Mouse (Mus musculus): ENCODE measurements around the gene Pmp22.
A peak's percentile ranks its signal among the peaks of the same experiment; 100 is the strongest.

Pmp22 gene

DNA sequence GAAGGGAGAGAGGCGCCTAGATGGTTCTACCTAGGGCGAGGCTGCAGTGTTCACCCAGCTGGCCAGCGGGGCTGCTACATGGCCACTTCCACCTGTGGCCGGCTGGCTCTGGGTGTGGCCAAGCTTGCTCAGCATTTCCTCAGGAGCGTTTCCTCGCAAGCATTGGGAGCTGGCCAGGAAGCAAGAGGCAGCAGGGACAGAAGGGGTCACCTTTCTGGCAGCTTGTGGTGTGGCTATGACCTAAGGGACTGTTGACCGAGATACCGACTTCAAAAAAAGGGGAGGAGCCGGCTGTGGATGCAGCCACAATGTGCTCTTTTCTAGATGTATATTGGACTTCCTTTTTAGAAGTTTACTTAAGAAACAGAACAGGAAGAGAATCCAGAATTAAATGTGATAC, 593 bp downstream of the Pmp22 start:
- peak; percentile 69 to 84 for DNase-seq

DNA sequence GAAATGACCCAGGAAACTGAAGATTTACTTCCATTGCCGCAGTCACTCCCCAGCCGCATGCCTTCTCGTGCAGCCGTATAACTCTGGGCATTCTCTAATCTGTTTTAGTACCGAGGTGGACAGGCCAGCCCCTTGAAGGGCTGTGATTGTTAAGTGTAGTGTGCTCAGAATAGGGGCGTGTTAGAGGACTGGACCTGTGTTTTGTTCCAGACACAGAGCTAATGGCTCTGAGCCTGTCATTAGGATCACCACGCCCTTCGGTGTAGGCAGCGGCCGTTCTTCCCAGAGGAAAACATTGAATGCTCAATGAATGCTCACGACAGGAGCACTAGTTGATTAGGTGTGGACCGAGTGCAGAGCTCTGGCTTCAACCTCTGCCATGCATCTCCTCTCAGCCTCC, 1.1 kb downstream of the Pmp22 start:
- no peak for DNase-seq

- DNase-seq: peak; percentile 68 to 87
These were observed 1.7 kb downstream of the Pmp22 start for GRCm38 (mm10) chr11:63130497-63130896.

DNA sequence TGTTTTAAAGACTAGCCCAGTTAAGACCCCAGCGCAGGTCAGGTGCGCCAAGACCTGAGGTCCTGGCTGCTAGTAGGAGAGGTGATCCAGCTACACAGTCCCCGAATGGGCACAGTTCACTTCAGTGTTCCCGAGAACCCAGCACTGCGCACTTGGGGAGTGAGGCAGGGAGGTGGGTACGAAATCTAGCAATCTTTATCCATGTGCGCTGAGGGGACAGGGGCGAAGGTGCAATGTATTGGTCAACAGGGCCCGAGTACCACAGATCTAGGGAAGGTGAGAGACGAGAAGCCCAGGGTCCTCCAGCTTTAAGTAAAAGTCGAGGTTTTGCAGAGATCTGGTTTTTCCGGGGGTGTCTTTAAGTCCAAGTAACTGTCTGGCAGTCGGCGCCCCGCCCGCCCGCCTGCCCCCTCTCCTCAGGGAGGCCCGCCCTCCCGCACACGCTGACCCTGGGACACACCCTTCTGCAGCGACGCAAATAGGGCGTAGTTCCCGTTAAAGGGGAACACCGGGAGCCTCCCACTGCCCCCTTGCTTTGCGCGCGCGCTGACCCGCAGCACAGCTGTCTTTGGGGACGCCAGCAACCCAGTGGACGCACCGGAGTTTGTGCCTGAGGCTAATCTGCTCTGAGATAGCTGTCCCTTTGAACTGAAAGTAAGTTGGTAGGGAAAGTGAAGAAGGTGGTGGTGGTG, 2.4 kb downstream of the Pmp22 start:
- DNase-seq: peak; percentile 67 to 82

DNA sequence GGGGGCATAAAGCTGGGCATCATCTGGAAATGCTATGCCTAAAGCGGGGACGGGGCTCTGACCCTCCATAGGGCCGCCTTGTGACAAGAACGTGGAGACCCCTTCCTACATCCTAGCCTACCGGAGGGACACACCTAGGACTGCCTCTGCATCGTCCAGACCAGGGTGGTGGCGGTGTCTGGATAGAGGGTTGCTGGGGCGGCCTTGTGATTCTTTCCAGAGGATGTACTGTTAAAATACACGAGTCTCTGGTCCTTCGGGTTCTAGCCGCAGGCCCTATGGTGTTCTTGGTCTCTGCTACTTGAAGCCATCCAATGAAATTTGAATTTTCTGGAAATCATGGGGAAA, 2.9 kb downstream of the Pmp22 start:
- no peak for DNase-seq

DNA sequence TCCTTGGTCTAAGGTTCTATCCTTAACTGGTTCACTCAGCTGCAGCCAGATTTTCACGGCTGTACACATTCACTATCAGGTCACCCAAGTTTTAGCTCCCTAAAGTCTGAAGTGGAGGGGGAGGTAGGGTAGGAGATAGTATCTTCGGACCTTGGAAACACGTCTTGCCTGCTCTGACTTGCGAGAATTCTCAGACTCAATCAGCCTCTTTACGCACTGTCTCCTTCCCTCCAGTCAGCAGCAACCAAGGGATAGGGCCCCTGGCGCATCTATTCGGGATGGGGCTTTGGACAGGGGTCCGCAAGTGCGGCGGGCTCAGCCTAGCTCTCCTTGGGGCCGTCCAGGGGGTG, 3.3 kb downstream of the Pmp22 start:
- no peak for DNase-seq

DNA sequence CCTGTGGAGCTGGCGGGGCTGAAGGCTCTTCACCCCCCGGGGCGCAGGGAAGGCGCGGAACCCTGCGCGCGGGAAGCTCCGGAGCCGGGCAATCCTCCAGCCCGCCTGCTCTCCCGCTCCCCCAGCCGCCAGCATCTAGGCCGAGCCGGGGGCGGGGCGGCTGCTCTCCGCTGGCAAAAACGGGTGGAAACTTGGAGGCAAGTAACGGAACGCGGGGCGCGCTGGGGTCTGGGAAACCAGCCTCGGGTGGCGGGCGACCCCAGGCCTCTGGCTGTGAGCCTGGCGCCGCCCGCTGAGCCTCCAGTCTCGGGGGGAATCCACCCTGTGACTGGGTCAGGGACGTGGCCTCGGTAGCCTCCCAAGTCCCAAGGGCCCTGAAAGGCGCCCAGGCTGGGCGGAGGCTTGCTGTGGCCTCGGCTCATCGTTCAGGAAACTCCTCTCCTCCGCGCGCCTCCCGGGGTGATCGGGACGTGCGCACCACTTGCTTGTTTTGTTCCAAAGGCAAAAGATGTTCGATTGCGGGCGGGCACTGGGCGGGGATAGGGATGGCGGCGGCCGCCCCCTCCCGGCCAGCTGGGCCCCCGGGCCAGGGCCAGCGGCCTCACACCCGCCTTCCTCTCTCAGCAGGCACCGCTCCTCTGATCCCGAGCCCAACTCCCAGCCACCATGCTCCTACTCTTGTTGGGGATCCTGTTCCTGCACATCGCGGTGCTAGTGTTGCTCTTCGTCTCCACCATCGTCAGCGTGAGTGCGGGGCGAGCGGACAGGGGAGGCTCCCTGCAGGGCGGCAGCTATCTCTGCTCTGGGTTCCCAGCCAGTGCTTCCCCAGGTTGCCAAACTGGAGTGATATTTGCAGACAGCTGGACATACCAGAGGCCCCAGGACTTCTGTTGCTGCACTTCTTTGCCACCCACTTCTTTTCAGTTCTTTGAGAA, 4.0 kb downstream of the Pmp22 start:
- peak; percentile 75 to 89 for DNase-seq

- DNase-seq: no peak
These were observed 5.2 kb downstream of the Pmp22 start for GRCm38 (mm10) chr11:63134021-63134420.

GRCm38 (mm10) chr11:63134742-63135482, 6.1 kb downstream of the Pmp22 start:
- no peak for DNase-seq

GRCm38 (mm10) chr11:63135622-63136021, 6.8 kb downstream of the Pmp22 start:
- DNase-seq: peak; percentile 88 to 91

- DNase-seq: peak; percentile 75 to 88
These were observed 7.4 kb downstream of the Pmp22 start for GRCm38 (mm10) chr11:63136205-63136604.

DNA sequence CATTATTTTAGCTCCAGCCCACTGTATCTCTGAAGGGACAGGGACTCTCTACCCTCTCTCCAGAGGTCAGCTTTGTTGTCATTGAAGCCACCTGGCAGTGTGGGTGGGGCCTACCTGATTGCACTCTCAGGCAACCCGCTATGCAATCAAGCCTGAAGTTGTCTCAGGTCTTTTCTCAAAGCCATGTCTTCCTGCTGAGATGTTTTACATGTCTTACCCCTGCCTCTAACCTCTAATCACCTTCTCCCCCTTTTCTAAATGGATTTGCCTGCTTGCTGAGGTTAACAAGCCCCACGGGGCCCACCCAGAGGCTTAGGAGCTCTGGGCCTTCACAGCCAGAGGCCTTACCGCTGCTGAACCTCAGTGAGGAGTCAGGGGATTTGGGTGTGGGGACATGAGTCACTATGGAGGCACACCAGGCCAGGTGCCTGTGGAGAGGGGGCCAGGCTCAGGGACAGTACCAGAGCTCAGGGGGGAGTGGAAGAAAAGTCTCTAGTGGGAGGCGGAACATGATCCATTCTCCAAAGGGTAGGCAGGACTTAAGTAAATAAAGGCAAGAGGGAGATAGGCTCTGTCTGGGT, 8.1 kb downstream of the Pmp22 start:
- DNase-seq: no peak

- no peak for DNase-seq
These were observed 10.0 kb downstream of the Pmp22 start for GRCm38 (mm10) chr11:63138739-63139138.

GRCm38 (mm10) chr11:63142311-63142710, 13.5 kb downstream of the Pmp22 start:
- no peak for DNase-seq

GRCm38 (mm10) chr11:63142816-63143215, 14.0 kb downstream of the Pmp22 start:
- no peak for DNase-seq

GRCm38 (mm10) chr11:63143486-63143885, 14.7 kb downstream of the Pmp22 start:
- no peak for DNase-seq

GRCm38 (mm10) chr11:63146601-63147000, 17.8 kb downstream of the Pmp22 start:
- DNase-seq: no peak

- DNase-seq: no peak
These were observed 19.5 kb downstream of the Pmp22 start for GRCm38 (mm10) chr11:63148276-63148675.

- DNase-seq: no peak
These were observed 23.1 kb downstream of the Pmp22 start for GRCm38 (mm10) chr11:63151857-63152256.

DNA sequence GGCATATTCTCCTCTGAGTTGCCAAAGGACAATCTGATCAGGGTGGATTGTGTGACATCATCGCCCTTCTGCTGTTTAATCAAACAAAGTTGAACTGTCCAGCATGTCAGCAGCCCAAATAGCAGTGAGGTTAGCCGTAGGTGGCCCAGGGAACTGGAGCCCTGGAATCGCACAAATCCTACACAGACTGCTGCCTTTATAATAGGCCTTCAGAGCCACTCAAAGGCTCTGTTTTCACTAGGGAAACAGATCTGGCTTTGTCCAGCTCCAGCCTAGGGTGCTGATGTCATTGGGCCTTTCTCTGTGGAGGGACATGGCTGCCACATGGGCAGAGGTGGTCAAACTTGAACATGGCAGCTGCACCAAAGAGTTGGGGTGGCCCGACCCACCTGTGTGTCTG, 28.3 kb downstream of the Pmp22 start:
- DNase-seq: no peak

GRCm38 (mm10) chr11:63160926-63161325, 32.1 kb downstream of the Pmp22 start:
- no peak for DNase-seq

DNA sequence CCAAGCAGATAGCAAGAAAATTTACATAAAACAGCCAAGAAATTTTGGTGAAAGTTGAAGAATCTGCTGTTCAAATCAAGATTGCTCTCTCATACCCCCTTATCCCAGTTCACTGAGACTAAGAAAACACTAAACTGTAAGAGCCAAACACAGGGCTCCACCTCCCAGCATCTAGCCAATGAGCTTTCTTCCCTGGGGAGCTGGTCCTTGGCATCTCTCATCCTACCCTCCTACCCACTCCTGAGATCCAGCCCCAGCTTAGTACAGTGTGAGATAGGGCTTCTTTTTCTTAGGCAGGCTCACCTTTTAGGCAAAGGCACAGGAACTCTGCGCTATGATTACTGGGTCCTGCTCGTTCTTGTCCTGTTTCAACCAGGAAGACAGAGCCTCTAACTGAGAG, 34.0 kb downstream of the Pmp22 start:
- DNase-seq: no peak

DNA sequence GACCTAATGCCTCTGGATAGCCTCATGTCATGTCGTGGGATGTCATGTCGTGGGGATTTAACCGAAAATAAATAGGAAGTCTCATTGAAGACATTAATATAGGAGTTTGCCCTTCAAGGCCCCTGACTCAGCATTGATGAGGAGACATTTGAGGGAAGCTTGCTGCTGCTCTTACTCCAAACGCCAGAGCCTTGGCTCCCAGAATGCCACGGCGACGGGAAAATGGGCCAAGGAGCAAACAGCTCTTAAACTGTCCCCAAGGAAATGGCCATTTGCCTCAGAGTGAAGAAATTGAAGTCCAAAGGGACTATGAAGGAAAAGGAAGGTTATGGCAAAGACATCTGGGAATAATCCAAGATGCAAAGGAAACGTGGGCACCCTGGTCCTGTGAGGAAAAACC, 34.8 kb downstream of the Pmp22 start:
- DNase-seq: no peak
